Mouse (Mus musculus) frontal cortex, postnatal 36 days (tissue): ENCODE data around the gene Gmpr2.

Source experiments
- DNase-seq, 2 experiments: peaks; one replicate each; pipeline ENCODE4 v3.0.0; 2022; ENCODE audit warnings: low spot score in 2 of 2

Gmpr2 gene

DNA sequence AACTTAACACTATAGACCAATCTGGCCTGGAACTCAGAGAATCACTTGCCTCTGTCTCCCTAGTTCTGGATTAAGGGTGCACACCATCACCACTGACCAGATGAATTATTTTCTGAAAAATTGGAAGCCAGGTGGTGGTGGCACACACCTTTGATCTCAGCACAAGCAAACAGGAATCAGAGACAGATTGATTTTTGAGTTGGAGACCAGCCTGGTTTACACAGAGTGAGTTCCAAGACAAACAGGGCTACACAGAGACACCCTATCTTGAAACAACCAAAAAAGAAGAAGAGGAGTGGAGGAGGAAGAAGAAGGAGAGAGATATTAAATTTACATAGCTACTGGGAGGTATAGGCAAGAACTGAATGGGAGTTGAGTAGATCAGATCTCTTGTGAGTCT, 54.5 kb downstream of the Gmpr2 start:
- no peak for DNase-seq

DNA sequence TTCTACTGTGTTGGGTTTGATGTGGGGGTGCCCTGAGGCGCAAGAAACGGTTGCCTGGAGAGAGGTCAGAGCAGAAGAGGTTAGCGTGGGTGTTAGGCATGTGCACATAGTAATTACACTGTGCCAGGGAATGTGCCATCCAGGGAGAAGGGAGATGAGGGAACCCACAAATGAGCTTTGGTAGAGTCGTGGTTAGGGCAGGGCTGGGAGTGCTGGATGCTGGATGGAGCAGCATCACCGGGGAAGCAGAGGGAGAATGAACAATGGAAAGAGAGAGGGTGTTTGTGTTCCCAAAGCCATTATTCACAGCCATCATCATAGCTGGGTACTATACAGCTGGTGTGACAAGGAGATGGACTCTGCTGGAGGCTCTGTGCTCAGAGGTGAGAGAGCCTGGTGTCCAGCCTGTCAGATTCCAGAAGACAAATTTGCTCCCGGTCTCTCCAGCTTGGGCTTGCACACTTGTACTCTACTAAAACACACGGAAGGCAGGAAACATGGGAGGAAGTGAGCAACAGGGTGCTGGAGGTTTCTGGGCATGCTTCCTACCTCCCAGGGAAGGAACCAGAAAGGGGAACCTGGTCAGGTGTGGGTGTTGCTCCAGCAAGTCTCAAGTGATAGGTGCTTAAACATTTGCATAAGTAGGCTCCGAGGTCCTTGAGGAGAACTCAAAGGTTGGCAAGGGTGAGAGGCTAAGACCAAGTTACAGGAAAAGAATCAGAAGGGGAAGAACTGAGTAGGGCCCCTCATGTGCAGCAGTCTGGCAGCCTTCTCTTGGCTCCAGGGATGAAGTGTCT, 56.3 kb downstream of the Gmpr2 start:
- DNase-seq: no peak
